Mouse (Mus musculus) adrenal gland, postnatal 25 days (tissue): ENCODE data around the gene Myo16. TPM values are rescaled to one million over a fixed set of nuclear protein-coding genes. Genes with fewer than 3 reads are reported as not detected.

Experiments used
- DNase-seq: peaks from one replicate; pipeline ENCODE4 v3.0.0; 2021; ENCODE audit warnings: mixed read lengths
- total RNA-seq: library from RNA; stranded (reverse); gene quantifications from 2 replicates; pipeline ENCODE4 v1.2.3, GENCODE M21; 2021

Myo16 gene
- total RNA-seq, 1 experiment from 2014 or later: not detected

DNA sequence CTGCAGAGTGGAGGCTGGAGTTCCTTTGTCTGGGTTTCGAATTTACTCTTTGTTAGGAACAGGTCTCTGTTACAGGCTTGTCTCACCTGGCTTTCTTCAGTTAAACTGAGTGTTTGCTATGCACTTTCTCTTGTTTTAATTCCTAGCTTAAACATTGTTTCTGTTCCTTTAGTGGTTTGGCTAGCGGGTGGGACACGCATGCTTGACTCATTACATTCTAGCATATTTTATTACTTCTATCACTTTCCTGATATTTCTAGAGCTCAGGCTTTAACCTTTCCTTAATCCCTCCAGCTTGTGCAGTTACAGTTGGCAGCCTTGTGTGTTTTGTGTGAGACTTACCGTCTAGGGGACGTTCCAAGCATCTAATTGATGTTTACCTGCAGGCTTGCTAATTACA, 476.2 kb downstream of the Myo16 start:
- no peak for DNase-seq

DNA sequence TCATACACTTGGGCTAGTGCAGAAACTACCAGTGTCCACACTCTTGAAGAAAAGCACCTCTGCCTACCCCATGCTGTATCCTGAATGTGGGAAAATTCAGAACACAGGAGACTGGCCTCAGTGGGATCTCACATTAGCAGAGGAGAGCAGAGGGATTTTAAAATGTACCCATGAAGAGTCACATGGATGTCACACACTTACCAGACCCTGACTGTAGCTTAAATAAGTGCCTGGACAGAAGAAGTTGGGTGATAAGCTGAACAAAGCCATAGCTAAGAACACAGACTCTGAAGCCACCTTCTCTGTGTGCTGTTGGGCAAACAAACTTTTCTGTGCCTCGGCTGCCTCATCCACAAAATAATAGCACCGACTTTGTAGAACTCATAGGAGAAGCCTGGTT, 477.3 kb downstream of the Myo16 start:
- no peak for DNase-seq

DNA sequence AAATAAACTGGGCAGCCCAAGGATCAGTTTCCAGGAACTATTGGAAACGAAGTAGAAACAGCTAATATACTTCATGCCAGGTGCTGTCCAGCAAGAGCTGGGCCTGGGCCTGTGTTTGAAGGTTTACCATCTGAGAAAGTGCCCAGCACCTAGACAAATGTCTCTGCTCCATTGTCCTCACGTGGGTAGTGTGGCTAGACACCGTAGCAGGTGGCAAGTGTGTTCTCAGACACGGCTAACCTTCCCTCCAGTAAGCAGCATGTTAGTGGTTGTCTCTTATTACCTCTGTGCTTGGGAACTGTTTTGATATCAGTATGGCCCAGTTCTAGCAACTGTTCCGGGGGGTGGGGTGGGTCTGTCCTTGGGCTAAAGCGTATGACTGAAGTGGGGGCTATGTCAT, 478.9 kb downstream of the Myo16 start:
- no peak for DNase-seq

DNA sequence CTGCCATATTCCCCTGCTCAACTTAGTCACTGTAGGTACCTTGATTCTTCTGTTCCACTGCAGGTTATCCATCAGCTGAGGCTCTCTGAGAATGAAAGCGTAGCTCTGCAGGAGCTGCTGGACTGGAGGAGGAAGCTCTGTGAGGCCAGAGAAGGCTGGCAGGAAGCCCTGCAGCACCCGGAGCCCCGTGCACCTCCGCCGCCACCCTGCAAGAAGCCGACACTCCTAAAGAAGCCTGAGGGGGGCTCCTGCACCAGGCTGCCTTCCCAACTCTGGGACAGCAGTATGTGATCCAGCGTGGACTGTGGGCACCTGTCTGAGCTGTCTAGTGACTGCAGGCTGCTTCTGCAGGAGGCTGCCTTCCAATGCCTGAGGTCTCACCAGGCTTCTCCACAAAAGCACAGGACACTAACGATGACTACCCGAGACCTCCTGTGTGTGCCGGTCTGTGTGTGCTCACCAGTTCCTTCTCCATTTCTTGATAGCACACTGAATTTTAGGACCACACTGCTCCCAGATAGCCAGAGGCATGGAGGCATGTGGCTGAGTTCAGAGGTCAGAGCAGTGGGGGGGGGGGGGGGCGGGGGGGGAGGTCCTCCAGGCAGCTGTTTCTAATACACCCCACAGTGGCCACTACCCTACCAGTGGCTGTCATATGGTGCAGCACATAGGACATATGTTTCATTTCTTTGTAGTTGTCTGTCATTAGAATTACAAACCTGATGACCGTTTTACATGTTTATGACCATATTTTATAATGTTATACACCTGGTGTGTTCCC, 479.8 kb downstream of the Myo16 start:
- DNase-seq: no peak

DNA sequence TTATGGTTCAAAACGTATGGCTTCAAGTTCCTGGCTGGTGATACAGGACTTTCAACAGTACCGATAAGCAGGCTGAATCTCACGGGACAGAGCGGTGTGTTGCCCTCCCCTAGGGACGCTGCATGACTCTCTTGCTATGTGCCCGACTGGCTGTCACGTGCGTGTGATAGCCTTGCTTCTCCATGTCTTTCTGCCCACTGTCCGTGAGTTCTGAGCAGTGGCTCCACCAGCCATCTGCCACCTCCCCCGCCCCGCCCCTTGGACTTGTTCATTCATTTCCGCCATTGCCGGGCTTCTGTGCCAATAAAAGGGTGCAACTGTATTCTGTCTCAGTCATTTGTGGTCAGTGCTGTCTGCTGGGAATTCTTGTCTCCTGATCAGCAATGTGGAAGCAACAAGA, 480.7 kb downstream of the Myo16 start:
- DNase-seq: no peak

DNA sequence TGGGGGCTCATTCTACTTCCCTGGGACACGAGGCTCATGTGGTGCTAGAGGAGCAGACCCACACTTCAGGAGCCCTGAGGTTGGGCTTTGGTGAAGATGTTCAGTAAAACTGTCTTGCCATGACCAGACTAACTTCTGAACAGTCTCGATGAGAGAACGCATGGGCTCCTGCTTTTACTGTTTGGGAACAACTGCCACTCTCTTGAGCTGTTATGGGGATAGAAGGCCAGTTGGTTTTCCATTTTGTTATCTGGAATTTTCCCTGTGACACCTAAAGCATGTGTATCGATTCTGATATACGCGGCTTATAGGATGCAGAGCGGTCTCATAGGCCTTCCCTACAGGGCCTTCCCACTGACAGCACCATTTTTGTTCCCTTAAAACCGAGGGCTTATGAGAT, 485.2 kb downstream of the Myo16 start:
- no peak for DNase-seq

DNA sequence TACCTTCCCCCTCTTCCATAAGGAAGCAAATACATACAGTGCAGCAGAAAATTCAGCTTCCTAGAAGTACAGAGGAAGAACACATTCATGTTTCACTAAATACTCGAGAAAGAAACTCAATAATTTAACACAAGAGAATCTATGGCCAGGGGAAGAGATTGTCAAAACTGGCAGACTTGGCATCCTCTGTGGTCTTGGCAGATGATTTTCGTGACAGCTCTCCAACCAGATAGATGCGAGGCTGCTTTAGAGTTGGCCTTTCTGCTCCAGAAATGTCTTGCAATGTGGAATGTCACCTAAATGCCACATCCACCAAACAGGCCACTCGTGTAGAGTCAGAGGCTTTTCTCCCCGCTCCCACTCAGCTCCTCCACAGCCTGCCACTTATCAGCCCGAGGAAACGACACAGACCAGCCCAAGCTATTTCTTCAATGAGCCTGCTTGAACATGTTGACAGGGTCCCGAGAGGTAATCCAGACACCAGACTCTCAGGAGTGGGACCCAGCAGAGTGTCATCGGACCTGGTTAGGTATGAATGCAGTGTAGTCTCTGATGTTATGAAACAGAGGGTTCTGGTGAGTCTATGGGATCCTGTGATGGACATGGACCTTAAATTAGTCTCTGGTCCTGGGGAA, 486.6 kb downstream of the Myo16 start:
- no peak for DNase-seq

DNA sequence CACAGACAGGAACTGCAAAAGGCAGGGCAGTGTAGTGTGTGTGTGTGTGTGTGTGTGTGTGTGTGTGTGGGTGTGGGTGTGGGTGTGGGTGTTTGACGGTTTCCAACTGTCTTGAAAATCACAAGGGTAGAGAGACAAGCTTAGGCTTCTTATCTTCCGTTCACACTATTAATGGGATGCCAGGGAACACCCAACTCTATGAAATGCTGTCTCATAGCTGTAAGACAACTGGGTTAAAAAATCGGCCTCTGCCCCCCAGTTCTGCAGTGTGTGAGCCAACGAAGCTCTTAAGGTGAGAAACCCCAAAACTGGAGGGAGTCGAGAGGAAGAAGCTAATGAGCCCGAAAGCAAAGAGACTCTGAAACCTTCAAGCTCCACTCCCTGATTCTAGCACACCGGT, 487.1 kb downstream of the Myo16 start:
- no peak for DNase-seq

DNA sequence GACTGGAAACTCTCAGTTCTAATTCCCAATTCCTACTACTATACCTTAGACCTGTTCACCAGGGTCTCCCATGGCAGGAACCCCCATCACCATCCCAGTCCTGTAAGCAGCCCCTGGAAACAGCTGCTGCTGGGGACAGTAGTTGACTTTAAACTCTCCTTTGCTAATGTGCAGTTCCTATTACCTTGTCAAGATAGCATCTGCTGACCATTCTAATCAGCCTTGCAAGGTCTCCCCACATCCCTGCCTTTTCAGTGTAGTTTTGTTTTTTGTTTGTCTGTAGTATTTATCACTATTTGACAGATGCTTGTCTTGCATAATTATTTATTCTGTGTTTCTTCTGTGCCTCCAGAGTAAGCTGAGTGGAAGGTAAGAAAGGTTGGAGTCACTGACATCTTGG, 487.6 kb downstream of the Myo16 start:
- DNase-seq: no peak

DNA sequence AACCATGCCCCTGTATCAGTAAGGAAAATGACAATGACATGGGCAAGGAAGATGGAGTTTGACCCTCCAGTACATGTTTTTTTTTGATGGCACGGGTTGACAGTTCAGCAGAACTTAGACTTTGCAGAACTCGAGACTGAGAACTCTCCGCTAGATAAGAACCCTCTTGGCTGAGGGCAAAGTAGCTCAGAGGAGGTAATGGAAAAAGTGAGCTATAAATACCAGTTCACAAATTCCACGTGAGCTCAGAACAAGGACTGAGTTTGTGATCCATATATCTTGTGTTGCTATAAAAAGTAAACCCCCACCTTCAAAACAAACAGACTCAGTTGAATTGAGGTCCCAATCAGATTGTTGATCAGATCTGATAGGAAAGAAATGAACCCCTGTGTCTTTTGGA, 489.5 kb downstream of the Myo16 start:
- DNase-seq: no peak

DNA sequence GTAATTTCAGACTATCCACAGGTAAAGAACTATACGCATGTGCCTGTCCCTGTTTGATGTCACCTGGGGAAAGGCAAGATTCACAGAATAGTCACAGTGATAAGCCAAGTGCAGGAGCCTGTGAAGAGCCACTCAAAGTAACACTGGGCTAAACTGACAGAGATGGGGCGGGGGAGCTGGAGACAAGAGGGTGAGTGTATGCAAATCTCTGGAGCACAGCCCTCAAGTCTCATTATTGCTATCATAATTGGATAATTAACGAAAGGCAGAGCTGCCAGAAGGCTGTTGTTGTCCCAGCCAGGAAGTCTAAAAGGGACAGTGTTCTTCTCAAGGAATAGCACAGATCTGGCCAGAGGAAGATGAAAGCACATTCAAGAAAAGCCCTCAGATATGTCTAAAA, 490.8 kb downstream of the Myo16 start:
- no peak for DNase-seq

DNA sequence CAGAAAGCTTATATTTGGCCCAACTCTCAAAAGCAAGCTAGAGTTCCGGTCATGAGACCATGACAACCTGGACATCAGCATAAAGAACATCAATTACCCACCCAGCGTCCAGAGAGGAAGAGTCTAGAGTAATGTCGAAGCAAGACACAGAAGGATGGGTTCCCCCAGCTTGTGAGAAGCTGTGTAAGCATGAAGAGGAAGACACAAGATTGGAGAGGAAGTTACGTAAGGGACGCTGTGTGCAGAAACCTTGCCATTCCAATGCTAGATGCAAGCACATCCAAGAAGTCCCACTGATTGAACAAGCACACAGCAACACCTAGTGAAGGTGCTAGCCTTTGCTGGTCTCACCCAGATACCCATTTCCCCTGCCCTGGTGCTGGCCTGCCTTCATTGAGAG, 492.0 kb downstream of the Myo16 start:
- no peak for DNase-seq

DNA sequence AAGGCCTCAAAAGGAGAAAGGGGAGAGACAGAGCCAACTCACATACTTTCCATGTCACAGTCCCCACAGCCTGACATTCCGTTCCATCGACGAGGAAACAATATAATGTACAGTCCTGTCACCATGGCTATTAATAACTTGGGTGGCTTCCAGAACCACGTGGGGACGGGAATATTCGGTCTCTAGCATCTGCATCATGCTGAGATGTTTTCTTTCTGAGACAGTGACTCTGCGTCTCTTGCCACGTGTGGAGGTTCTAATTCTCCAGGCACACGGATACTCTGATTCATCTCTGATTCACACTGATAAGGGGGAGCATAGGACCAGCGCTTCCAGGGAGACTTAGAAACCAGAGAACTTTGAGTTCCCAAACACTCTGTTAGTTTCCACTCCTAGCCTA, 492.8 kb downstream of the Myo16 start:
- DNase-seq: no peak

DNA sequence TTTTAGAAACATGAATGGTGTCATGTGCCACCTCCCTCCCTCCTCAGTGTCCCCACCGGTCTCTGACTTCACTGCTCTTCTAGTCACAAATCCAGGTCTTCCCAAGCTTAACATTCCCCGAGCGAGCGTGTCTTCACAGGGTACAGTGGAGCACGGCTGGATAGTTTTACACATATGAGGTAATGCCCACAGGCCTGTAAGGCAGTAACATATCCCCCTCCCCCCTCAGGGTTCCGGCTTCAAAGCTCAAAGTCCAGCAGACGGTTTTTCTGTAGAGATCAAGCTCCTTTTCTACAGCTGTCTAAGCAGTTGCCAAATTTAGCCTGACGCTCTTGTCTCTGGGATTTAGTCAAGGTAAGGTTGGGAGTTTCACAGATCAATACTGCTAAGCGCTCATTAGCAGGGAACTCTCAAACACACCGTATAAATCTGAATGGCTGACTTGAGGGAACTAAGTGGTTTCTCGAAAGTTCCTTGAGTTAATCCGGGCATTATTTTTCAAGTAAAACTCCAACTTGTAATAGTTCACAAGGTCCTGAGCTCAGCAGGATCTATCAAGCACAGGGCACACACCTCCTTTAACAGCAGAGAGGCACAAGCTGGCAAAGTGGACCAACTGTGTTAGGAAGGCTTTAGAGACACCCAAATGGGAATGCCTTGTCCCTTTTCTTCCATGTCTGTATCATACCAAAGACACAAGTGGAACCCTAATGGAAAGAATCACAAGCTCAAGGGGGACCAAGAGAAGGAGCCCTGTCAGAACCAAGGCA, 498.0 kb downstream of the Myo16 start:
- no peak for DNase-seq

DNA sequence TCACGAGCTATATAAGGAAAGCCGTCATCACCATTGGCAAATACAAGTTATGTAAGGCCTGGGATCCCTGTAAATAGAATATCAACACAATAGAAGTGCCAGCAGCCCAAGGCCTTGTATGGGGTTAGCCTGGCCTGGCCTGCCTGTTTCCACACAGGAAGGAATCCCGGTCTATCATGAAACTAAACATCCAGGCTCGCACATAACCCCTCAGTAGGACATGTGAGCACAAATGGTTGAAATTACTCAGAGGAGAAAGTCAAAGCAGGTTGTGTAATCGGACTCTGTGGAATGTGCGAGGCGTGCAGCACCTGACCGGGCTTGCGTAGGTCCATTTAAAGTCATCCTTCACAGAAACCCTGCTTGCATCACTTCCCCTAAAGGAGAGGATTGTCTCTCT, 499.6 kb downstream of the Myo16 start:
- DNase-seq: no peak

DNA sequence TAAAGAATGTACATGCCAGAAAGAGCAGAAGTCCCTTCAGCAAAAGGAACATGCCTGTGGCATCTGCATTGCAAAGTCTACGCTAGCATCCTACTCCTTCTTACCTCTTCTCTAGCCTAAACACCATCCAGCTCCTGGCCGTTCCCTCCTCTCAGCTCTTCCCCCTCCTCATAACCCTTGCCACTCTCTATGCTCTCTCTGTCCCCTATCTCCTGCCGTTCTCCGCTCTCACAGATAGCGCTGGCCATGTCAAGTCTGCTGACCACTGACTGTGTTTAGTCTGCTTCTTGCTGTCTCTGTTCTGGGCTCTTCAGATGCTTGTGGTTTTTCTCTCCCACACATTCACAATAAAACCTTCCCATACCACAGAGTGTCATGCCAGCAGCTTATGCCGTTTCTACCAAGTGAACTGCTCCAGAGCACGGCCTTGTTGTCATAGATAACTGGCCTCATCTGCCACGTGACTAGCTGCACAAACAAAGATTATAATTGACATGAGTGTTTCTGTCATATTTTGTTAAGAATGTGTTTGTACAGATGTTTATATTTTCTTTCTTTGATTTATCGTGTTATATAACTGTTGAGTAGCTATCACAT, 501.3 kb downstream of the Myo16 start:
- DNase-seq: no peak

DNA sequence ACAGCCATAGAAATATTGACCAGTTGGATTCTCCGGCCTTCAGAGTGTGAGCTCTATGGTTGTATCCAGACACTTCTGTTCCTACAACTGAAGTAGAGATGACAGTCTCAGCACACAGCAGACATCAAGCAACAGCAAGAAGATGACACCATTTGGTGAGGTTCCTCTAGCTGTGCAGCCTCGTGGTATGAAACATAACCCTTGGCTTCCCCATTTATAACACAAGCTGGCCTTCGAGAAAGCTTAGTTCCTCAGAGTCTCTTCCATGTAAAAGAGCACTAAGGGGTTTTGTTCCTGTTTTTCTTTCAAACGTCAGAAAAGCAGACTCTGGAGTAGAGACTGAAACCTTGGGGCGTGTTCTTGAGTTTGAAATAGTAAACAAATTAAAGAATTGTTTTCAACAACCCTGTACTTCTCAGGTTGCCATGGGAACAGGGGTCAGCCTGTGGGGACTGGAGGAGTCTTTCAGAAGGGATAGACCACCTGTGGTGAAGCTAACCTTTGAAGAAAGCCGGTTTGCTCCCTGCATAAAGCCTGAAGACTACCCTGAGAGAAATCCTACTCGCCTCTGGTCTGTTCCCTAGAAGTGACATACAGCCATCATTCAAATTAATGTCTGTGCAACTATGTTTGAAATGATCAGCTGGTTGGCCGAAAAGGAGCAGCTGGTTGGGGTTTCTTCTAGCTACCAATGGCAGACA, 510.2 kb downstream of the Myo16 start:
- no peak for DNase-seq

DNA sequence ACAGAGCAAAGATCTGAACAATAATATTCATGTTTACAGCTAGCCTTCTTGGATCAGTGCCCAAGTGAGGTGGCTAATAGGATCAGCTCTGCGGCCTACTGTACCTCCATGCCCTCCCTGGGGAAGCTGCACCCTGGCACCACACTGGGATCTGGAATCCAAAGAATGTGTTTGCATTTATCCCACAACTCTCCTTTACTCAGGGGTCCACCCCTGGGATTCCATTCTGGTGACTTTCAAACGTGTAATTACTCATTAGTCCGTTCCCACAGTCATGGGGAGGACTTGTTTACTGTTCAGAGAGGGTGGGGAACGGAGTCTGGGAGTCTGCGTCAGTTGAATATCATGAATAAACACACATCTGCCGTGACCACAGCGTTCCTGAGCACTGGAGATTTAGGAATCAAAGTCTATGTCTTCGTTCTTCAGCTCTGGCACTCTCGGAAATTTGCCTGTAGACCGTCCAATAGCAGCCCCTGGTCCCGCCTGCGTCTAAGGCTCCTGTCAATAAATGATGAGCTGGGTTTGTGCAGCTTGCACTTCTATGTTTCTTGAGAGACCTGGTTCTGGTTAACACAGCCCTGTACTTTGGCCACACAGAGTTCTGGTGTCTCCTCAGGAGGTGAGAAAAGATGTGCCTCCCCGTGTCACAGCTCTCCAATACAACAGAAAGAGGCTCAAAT, 511.3 kb downstream of the Myo16 start:
- DNase-seq: no peak

DNA sequence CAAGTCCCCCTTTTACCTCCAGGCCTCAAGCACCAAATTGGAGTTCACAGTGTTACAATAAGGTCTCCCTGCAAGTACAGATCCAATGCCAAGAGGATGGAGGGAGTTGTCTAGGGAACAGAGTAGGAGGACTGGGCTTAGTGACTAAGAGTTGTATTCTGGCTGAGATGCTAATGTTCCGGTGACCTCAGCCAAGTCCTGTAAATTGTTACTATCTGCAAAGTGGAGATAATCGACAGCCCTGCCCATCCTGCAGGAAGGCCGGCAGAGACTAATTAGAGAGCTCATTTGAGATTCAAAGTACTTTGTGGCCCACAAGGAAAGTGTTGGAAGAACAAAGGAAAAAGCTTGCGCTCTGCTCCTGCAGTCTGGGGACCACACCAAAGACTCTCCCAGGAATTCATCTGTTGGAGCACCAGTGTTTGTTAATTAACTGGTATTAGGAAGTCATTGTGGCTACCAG, 512.1 kb downstream of the Myo16 start:
- no peak for DNase-seq

DNA sequence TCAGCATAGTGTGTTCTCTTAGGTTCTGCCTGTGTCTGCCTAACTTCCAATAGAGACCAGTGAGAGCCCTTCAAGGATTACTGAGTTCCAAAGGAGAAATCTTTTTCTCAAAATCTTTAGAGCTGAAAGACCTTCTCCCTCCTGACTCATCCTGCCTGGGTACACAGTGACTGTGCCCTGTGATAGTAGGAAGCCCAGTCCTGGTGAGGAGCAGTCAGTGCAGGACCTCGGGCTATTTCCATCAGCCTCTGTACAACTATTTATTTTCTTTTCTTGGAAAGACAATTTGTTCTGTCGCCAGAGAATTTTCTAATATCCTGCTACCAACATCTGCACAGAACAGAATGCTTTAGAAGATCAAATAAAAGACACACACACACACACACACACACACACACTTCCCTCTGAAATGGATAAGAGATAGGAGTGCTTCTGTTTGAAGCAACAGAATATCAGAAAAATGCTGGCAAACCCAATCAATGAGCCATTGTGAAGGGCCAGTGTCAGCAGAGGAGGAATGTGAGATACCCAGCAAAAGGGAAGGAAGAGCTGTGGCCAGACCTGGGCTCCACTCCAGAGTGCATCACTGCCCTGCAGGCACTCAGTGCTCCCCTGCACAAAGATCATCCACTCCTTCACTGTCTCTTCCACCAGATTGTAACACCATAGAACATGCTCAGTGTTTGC, 518.3 kb downstream of the Myo16 start:
- no peak for DNase-seq

DNA sequence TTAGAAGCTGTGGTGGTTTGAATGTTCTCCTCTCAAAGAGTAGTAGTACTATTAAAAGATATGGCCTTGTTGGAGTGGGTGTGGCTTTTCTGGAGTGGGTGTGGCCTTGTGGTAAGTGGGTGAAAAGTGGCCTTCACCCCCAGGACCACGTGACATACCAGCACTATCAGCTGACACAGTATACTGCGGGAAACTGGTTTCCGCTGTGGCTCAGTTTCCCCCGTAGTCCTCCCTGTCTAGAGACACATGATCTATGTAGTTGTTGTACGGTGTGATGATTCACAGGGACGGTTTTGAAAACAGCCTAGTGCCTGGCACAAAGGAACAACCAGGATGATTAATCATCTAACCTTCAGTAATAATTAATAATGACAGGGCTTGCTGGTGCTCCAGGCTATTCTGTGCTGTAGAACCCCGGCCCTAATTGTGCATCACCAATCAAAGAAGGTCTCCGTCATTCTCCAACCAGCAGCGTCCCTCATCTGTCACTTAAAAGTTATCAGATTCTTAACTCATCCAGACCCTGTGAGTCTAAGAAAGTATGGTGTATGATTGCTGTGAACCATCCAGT, 524.2 kb downstream of the Myo16 start:
- DNase-seq: no peak
